Mouse (Mus musculus): ENCODE results near the gene Cmtr1. TPM values are rescaled to one million over a fixed set of nuclear protein-coding genes. Genes with fewer than 3 reads are reported as not detected.

Cmtr1 gene
- total and polyA plus RNA-seq, 3 experiments: 47.3 to 99.6 (median 77.9) TPM

DNA sequence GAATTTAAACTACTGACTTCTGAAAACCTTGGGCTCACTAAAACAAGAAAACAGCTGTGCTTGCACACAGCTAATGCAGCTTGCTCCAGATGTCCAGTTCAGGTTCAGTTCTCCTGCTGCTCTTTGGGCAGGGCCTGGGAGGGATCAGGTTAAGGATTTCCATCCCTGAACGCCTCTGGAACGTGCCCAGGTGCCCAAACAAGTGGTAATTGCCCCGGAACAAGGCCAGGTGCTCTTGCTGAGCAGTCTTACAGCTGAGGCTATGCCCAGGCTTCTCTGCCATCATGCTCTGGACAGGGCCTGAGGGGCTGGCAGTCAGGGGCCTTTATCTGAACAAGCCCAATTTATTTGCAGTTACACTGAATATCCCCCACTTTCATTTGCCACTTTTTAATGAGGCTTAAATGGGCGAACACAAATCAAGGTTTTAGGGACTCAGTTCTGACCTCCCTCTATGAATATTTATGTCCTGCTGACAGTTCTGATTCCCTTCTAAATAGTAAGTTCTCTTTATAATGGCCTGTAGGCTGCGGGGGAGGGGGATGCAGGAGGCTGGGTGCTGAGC lies 46.7 kb downstream of the Cmtr1 start:
- DNase-seq (ENCODE audit: low read depth, low spot score): no peak
- H3K79me2 ChIP-seq (ENCODE audit: control insufficient read depth, insufficient read depth, low read length, poor library complexity): no peaks in the 10 kb centered on the region
- H3K36me3 ChIP-seq (ENCODE audit: control insufficient read depth in 1 of 2, insufficient read depth in 2 of 2, low read length in 2 of 2): peaks cover 0 to 16% of the 10 kb centered on the region in 2 experiments; a peak in 3 of 4 replicates

DNA sequence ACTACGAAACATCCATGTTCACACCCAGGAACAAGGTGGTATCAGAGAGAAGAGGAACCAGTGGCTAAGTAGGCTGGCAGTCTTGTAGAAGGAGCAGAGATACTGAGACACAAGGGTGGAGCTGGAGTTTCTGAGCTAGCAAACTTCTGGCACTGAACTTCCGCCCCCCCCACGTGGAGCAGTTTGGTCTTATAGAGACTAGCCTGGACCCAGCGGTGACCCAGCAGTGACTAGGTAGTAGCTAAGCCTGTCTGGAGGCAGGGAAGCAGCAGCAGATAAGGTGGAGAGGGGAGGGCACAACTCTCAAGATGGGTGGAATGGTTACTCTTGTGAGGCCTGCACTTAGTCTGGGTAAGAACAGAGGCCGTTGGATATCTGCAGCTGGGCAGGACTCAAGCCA lies 48.4 kb downstream of the Cmtr1 start:
- no peaks in the 10 kb centered on the region for H3K27me3 ChIP-seq (ENCODE audit: control insufficient read depth in 1 of 2, insufficient read depth in 2 of 2, low read length in 2 of 2)
- no peaks in the 10 kb centered on the region for H3K9me3 ChIP-seq (replicated peaks; ENCODE audit: insufficient read depth, low read length)
- H3K79me2 ChIP-seq (ENCODE audit: control insufficient read depth, insufficient read depth, low read length, poor library complexity): no peaks in the 10 kb centered on the region
- peaks cover 5 to 16% of the 10 kb centered on the region in 2 experiments; a peak in 3 of 4 replicates for H3K4me1 ChIP-seq (ENCODE audit: control insufficient read depth in 1 of 2, insufficient read depth in 2 of 2, low read length in 2 of 2)
- peak; percentile 87 for DNase-seq (ENCODE audit: low read depth, low spot score)
- peak overlapping the region; percentile 80 for H3K27ac ChIP-seq (ENCODE audit: control insufficient read depth, low read depth, low read length)
- H3K36me3 ChIP-seq (ENCODE audit: control insufficient read depth in 1 of 2, insufficient read depth in 2 of 2, low read length in 2 of 2): peaks cover 0 to 4% of the 10 kb centered on the region in 2 experiments; a peak in 3 of 4 replicates
- peak overlapping the region in 1 of 2 experiments; percentile 22; a peak in 1 of 4 replicates for H3K4me3 ChIP-seq (ENCODE audit: control insufficient read depth in 1 of 2, insufficient read depth in 1 of 2, low read depth in 2 of 2, low read length in 2 of 2)
- H3K9ac ChIP-seq (ENCODE audit: control insufficient read depth, low read depth, low read length, poor library complexity, severe bottlenecking): peak overlapping the region; percentile 60
- no peak; the same call in 1 of the 2 replicates for TF ChIP-seq SIN3A (IDR thresholded peaks at IDR 0.05; ENCODE audit: low read length)
- TF ChIP-seq CHD2 (IDR thresholded peaks at IDR 0.05; ENCODE audit: low read length): no peak
- no peak; the same call in 1 of the 2 replicates for TF ChIP-seq MXI1 (IDR thresholded peaks at IDR 0.05; ENCODE audit: low read depth, low read length)
- TF ChIP-seq POLR2AphosphoS2 (IDR thresholded peaks at IDR 0.05; ENCODE audit: low read length): no peak
- peak in 1 of 2 experiments; percentile 58; a peak in 1 of 4 replicates for TF ChIP-seq POLR2A (IDR thresholded peaks at IDR 0.05; ENCODE audit: control insufficient read depth in 1 of 2, insufficient read depth in 1 of 2, low read depth in 1 of 2, low read length in 2 of 2, poor library complexity in 1 of 2)
- peak; percentile 41; the same call in 1 of the 2 replicates for TF ChIP-seq USF1 (IDR thresholded peaks at IDR 0.05; ENCODE audit: low read depth, low read length)
- peak; percentile 60; the same call in 1 of the 2 replicates for TF ChIP-seq HCFC1 (IDR thresholded peaks at IDR 0.05; ENCODE audit: low read depth, low read length)
- TF ChIP-seq ELF1 (IDR thresholded peaks at IDR 0.05; ENCODE audit: low read depth, low read length): no peak
- TF ChIP-seq NELFE (IDR thresholded peaks at IDR 0.05; ENCODE audit: low read depth, low read length): no peak
- no peak for TF ChIP-seq ZKSCAN1 (IDR thresholded peaks at IDR 0.05; ENCODE audit: low read depth, low read length)
- TF ChIP-seq MYB (IDR thresholded peaks at IDR 0.05; ENCODE audit: low read depth, low read length): no peak
- no peak for TF ChIP-seq GATA1 (IDR thresholded peaks at IDR 0.05; ENCODE audit: low read depth, low read length)
- no peak for TF ChIP-seq UBTF (IDR thresholded peaks at IDR 0.05; ENCODE audit: borderline replicate concordance, insufficient read depth, low read depth, low read length)
- no peak for TF ChIP-seq SMC3 (IDR thresholded peaks at IDR 0.05; ENCODE audit: low read depth, low read length)
- TF ChIP-seq TCF12 (IDR thresholded peaks at IDR 0.05; ENCODE audit: low read depth, low read length): no peak
- no peak for TF ChIP-seq EP300 (IDR thresholded peaks at IDR 0.05; ENCODE audit: low read depth in 1 of 2, low read length in 2 of 2)
- no peak for TF ChIP-seq ETS1 (IDR thresholded peaks at IDR 0.05; ENCODE audit: low read depth, low read length)
- TF ChIP-seq MAFK (IDR thresholded peaks at IDR 0.05; ENCODE audit: borderline replicate concordance, low read depth, low read length): no peak
- no peak for TF ChIP-seq JUND (IDR thresholded peaks at IDR 0.05; ENCODE audit: low read depth, low read length)
- TF ChIP-seq KAT2A (conservative IDR thresholded peaks at IDR 0.05; ENCODE audit: low read depth, low read length): no peak
- no peak for TF ChIP-seq TAL1 (IDR thresholded peaks at IDR 0.05; ENCODE audit: low read length)
- TF ChIP-seq ZMIZ1 (IDR thresholded peaks at IDR 0.05; ENCODE audit: low read depth, low read length): no peak
- no peak for TF ChIP-seq GABPA (IDR thresholded peaks at IDR 0.05; ENCODE audit: low read depth, low read length)
- TF ChIP-seq MYC (IDR thresholded peaks at IDR 0.05; ENCODE audit: low read depth, low read length): peak; percentile 84
- TF ChIP-seq ZC3H11A (IDR thresholded peaks at IDR 0.05; ENCODE audit: low read depth, low read length): no peak
- no peak for TF ChIP-seq CHD1 (IDR thresholded peaks at IDR 0.05; ENCODE audit: low read depth, low read length)

More for the DNA sequence above, 46.7 kb downstream of the Cmtr1 start:
- no peaks in the 10 kb centered on the region for H3K9me3 ChIP-seq (replicated peaks; ENCODE audit: insufficient read depth, low read length)
- no peak overlapping the region for H3K9ac ChIP-seq (ENCODE audit: control insufficient read depth, low read depth, low read length, poor library complexity, severe bottlenecking)
- H3K27ac ChIP-seq (ENCODE audit: control insufficient read depth, low read depth, low read length): no peak overlapping the region
- no peak for TF ChIP-seq HCFC1 (IDR thresholded peaks at IDR 0.05; ENCODE audit: low read depth, low read length)
- TF ChIP-seq POLR2AphosphoS2 (IDR thresholded peaks at IDR 0.05; ENCODE audit: low read length): no peak
- TF ChIP-seq NRF1 (IDR thresholded peaks at IDR 0.05; ENCODE audit: insufficient read depth, low read depth, low read length, poor library complexity, severe bottlenecking): no peak
- no peak for TF ChIP-seq JUND (IDR thresholded peaks at IDR 0.05; ENCODE audit: low read depth, low read length)
- TF ChIP-seq CHD1 (IDR thresholded peaks at IDR 0.05; ENCODE audit: low read depth, low read length): no peak
- TF ChIP-seq MAX (IDR thresholded peaks at IDR 0.05; ENCODE audit: low read length): no peak
- TF ChIP-seq RCOR1 (IDR thresholded peaks at IDR 0.05; ENCODE audit: low read depth, low read length): no peak
- no peak for TF ChIP-seq ZNF384 (IDR thresholded peaks at IDR 0.05; ENCODE audit: low read depth, low read length)
- TF ChIP-seq CTCF (IDR thresholded peaks at IDR 0.05 in 2 of 3, conservative IDR thresholded peaks at IDR 0.05 in 1 of 3; ENCODE audit: control insufficient read depth in 1 of 3, insufficient read depth in 1 of 3, low read depth in 2 of 3, low read length in 3 of 3, poor library complexity in 1 of 3, severe bottlenecking in 1 of 3): no peak
- TF ChIP-seq KAT2A (conservative IDR thresholded peaks at IDR 0.05; ENCODE audit: low read depth, low read length): no peak
- TF ChIP-seq ZKSCAN1 (IDR thresholded peaks at IDR 0.05; ENCODE audit: low read depth, low read length): no peak
- no peak for TF ChIP-seq MYB (IDR thresholded peaks at IDR 0.05; ENCODE audit: low read depth, low read length)
- no peak for TF ChIP-seq USF2 (IDR thresholded peaks at IDR 0.05; ENCODE audit: borderline replicate concordance in 1 of 2, insufficient read depth in 1 of 2, low read depth in 1 of 2, low read length in 2 of 2)
- TF ChIP-seq MEF2A (IDR thresholded peaks at IDR 0.05; ENCODE audit: extremely low read depth, insufficient replicate concordance, low read depth, low read length, poor library complexity, severe bottlenecking): no peak
- H3K4me3 ChIP-seq (ENCODE audit: control insufficient read depth in 1 of 2, insufficient read depth in 1 of 2, low read depth in 2 of 2, low read length in 2 of 2): no peak overlapping the region
- peaks cover 10 to 27% of the 10 kb centered on the region in 2 experiments; a peak in 3 of 4 replicates for H3K4me1 ChIP-seq (ENCODE audit: control insufficient read depth in 1 of 2, insufficient read depth in 2 of 2, low read length in 2 of 2)
- H3K27me3 ChIP-seq (ENCODE audit: control insufficient read depth in 1 of 2, insufficient read depth in 2 of 2, low read length in 2 of 2): no peaks in the 10 kb centered on the region
